Mouse (Mus musculus) ES-E14 (cell line): ENCODE measurements around the gene Jak2. TPM values are rescaled to one million over a fixed set of nuclear protein-coding genes. Genes with fewer than 3 reads are reported as not detected.

Experiments
- DNase-seq: peaks from one replicate; pipeline ENCODE4 v3.0.0-alpha.2; 2013; ENCODE audit warnings: low read depth, low spot score
- H3K27ac ChIP-seq: 2 replicates; pipeline ENCODE4 v1.5.1; 2012; ENCODE audit warnings: low read depth, mild to moderate bottlenecking, low read length, moderate library complexity, mixed read lengths; ENCODE audit not compliant: poor library complexity, insufficient read depth, severe bottlenecking
- H3K36me3 ChIP-seq: 2 replicates; pipeline ENCODE4 v1.6.1; 2012; ENCODE audit warnings: mild to moderate bottlenecking, low read length, moderate library complexity, mixed read lengths; ENCODE audit not compliant: control insufficient read depth, poor library complexity, insufficient read depth, severe bottlenecking
- H3K4me1 ChIP-seq, 2 experiments: fragments of 150-350 bp in 1 of 2; sonication (generic) in 1 of 2; 2 replicates each; pipeline ENCODE4 v1.6.1; 2012; ENCODE audit warnings: low read length in 2 of 2, mild to moderate bottlenecking in 1 of 2, mixed read lengths in 1 of 2; ENCODE audit not compliant: control insufficient read depth in 2 of 2, insufficient read depth in 2 of 2, poor library complexity in 1 of 2
- H3K4me3 ChIP-seq, 2 experiments: fragments of 150-350 bp in 1 of 2; sonication (generic) in 1 of 2; 2 replicates each; pipeline ENCODE4 v1.5.1; 2012; ENCODE audit warnings: low read length in 2 of 2, low read depth in 1 of 2, mild to moderate bottlenecking in 1 of 2, mixed read lengths in 1 of 2; ENCODE audit not compliant: insufficient read depth in 1 of 2, poor library complexity in 1 of 2, severe bottlenecking in 1 of 2
- H3K9ac ChIP-seq: 2 replicates; pipeline ENCODE4 v1.6.1; 2012; ENCODE audit warnings: low read depth, mild to moderate bottlenecking, low read length, mixed read lengths; ENCODE audit not compliant: poor library complexity, insufficient read depth, severe bottlenecking
- H3K9me3 ChIP-seq: fragments of 150-350 bp; sonication (generic); 2 replicates; pipeline ENCODE4 v1.6.1; 2012; ENCODE audit warnings: low read depth, mild to moderate bottlenecking, low read length; ENCODE audit not compliant: control insufficient read depth, insufficient read depth
- CHD2 ChIP-seq: IDR thresholded peaks from 2 replicates; pipeline ENCODE4 v1.6.1; 2014; ENCODE audit warnings: mild to moderate bottlenecking, low read depth, low read length, inconsistent platforms
- HCFC1 ChIP-seq: IDR thresholded peaks from 2 replicates; pipeline ENCODE4 v1.6.1; 2012; ENCODE audit warnings: low read length, inconsistent platforms, borderline replicate concordance; ENCODE audit not compliant: insufficient read depth
- MAFK ChIP-seq: IDR thresholded peaks from 2 replicates; pipeline ENCODE4 v1.6.1; 2014; ENCODE audit warnings: mild to moderate bottlenecking, low read depth, low read length, inconsistent platforms; ENCODE audit not compliant: insufficient read depth
- ZC3H11A ChIP-seq: IDR thresholded peaks from 2 replicates; pipeline ENCODE4 v1.6.1; 2012; ENCODE audit warnings: low read depth, mild to moderate bottlenecking, inconsistent platforms, low read length, borderline replicate concordance
- ZNF384 ChIP-seq: IDR thresholded peaks from 2 replicates; pipeline ENCODE4 v1.6.1; 2012; ENCODE audit warnings: low read depth, low read length, inconsistent platforms
- in situ Hi-C, 2 experiments: fragments of 600-800 bp; cut with MboI; formaldehyde crosslinking; loops; one replicate each; pipeline ENCODE4 v1.15.1; 2025; ENCODE audit warnings: low sequenced_read_pairs in 2 of 2, inconsistent platforms in 1 of 2; ENCODE audit not compliant: unreplicated experiment in 2 of 2
- total RNA-seq: library from RNA; depleted of rRNA; stranded (reverse); fragments of 300-350 nt; gene quantifications from 2 replicates; pipeline ENCODE4 v1.2.3, GENCODE M21; 2012

The Jak2 gene
- total RNA-seq, 1 experiment, result 12.2 TPM

DNA sequence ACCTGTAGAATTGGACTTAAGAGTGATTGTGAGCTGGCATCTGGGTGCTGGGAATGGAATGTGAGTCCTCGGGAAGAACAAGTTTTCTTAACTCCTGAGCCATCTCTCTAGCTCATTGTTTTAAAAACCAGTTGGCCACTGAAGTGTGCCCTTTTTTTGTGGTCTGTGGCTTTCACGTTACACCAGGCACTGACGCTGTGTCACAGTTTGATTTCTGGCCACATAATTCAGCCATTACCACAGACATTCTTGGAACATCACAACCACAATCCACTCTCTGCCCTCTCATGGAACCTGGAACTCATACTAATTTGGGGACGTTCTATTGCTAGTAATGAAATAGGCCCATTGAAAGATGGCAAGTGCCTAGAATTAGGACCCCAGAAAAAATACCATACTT lies 89.4 kb downstream of the Jak2 start:
- no peak for TF ChIP-seq ZC3H11A
- no peak for TF ChIP-seq ZNF384
- no peak for TF ChIP-seq HCFC1
- TF ChIP-seq CHD2, result no peak
- no peak for TF ChIP-seq MAFK
- Histone ChIP-seq H3K4me3 (no peak overlapping the region), H3K36me3 (no peaks in the 10 kb centered on the region), H3K27ac (no peak overlapping the region), H3K9me3 (no peaks in the 10 kb centered on the region), H3K4me1 (no peaks in the 10 kb centered on the region), H3K9ac (no peak overlapping the region)
- no peak for DNase-seq
- in situ Hi-C loops, result no loop called here

DNA sequence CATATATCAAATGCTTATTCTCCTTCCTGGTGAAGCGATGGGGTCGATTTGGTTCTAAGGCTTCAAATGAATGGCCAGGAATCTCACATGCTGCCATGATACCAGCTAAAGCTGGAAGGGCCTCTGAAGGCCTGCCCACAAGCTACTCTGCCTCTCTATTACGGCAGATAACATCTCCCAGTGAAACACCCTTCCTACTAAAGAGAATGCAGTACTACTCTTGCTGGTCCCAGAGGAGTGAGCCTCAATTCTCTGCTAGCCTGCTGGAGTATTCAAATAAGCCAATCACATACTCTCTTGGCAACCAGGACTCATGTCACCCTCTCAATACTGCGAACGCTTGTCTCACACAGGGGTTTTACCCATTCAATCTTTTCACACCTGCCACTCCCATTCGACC lies 90.7 kb downstream of the Jak2 start:
- no peak for DNase-seq
- H3K4me1 ChIP-seq, result no peaks in the 10 kb centered on the region
- in situ Hi-C loops, result no loop called here
- no peak overlapping the region for H3K9ac ChIP-seq
- TF ChIP-seq MAFK, result no peak
- no peak for TF ChIP-seq ZNF384
- no peak for TF ChIP-seq CHD2
- TF ChIP-seq HCFC1, result no peak
- TF ChIP-seq ZC3H11A, result no peak
- H3K36me3 ChIP-seq, result no peaks in the 10 kb centered on the region
- H3K27ac ChIP-seq, result no peak overlapping the region
- no peaks in the 10 kb centered on the region for H3K9me3 ChIP-seq
- H3K4me3 ChIP-seq, result no peak overlapping the region

DNA sequence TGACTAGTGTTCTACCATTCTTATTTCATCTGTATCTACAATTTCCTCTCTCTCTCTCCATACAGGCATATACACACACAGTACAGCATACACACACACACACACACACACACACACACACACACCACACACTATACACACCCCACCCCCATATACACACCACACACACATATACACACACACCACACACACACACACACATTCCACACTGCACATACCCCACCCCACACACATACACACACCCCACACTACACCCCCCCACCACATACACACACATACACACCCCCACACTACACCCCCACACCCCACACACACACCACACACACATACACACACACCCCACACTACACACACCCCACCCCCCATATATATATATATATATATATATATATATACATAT lies 93.2 kb downstream of the Jak2 start:
- DNase-seq, result no peak
- Histone ChIP-seq H3K9ac (no peak overlapping the region), H3K4me3 (no peak overlapping the region), H3K9me3 (no peaks in the 10 kb centered on the region), H3K36me3 (no peaks in the 10 kb centered on the region), H3K27ac (no peak overlapping the region), H3K4me1 (no peaks in the 10 kb centered on the region)
- in situ Hi-C loops, result no loop called here
- TF ChIP-seq MAFK, result no peak
- no peak for TF ChIP-seq CHD2
- no peak for TF ChIP-seq ZNF384
- no peak for TF ChIP-seq HCFC1
- no peak for TF ChIP-seq ZC3H11A

DNA sequence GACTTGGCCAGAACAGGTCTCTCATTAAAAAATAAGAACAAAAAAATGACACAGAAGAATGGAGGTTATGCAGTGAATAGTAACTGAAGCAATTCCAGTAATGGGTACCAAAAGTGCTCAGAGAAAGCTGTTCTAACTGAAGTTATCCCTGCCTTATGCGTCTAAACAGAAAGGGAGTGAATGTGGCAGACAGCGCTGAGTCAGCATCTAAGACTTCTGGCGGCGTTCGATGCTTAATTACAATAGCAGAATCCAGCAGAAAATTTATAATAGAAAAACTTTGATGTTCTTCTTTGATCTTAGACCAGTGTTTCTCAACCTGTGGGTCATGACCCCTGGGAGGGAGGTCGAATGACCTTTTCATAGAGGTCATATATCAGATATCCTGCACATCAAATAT lies 94.0 kb downstream of the Jak2 start:
- TF ChIP-seq CHD2 (no peak), MAFK (peak; percentile 87)
- no peak for DNase-seq
- in situ Hi-C loops, result no loop called here
- Histone ChIP-seq H3K9me3 (no peaks in the 10 kb centered on the region), H3K4me1 (peaks cover 0 to 4% of the 10 kb centered on the region in 2 experiments; a peak in 1 of 4 replicates), H3K9ac (no peak overlapping the region), H3K36me3 (no peaks in the 10 kb centered on the region), H3K4me3 (no peak overlapping the region), H3K27ac (no peak overlapping the region)

DNA sequence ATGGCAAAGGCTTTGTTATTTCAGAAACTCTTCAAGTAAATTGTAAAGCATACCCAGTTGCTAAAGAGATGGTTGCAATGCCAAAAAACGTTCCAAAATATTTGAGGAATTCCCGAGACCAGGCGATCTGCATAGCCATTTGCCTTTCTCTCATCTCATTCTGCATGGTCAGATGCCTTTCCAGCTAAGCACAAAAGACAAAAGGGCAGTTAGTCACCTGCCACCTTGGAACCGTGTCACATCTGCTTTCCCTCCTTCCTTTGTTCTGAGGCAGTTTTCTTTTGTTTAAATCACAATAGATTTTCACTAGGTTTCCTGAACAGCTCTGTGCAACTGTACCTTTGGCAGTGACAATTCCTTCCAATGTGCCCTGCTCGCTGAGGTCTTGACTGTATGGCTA lies 99.4 kb downstream of the Jak2 start:
- H3K27ac ChIP-seq, result no peak overlapping the region
- TF ChIP-seq HCFC1 (no peak), MAFK (no peak), CHD2 (no peak), ZC3H11A (no peak), ZNF384 (no peak)
- no peaks in the 10 kb centered on the region for H3K9me3 ChIP-seq
- H3K4me1 ChIP-seq, result peaks cover 8% of the 10 kb centered on the region in 2 experiments; a peak in 2 of 4 replicates
- no peaks in the 10 kb centered on the region for H3K36me3 ChIP-seq
- no peak overlapping the region for H3K4me3 ChIP-seq
- no peak overlapping the region for H3K9ac ChIP-seq
- in situ Hi-C loops, result loop anchor here in 1 of 2 experiments (10.0 kb wide), 1 partner anchor 286 kb away; no protein-coding TSS in a partner anchor
- DNase-seq, result peak; percentile 47
